Mouse (Mus musculus): ENCODE data around the gene Fam43b.

The Fam43b gene

DNA sequence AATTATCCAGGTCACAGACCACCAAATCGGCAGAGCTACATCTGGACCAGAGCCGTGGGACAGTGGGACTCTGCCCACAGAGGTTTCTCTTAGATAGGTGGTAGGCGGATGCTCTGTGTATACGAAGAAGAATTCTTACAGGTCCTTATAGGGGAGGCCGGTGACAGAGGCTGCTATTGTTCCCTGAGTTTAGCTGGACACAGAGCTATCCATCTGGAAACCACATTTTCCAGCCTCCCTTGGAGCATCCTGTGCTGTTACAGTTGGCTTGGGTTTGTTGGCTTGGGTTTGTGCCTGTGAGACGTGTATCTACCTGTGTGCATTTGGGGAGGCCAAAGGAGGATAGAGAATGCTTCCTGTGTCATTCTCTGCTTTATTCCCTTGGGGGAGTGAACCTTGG is 43.6 kb downstream of the Fam43b start:
- DNase-seq (ENCODE audit: low spot score) = no peak

DNA sequence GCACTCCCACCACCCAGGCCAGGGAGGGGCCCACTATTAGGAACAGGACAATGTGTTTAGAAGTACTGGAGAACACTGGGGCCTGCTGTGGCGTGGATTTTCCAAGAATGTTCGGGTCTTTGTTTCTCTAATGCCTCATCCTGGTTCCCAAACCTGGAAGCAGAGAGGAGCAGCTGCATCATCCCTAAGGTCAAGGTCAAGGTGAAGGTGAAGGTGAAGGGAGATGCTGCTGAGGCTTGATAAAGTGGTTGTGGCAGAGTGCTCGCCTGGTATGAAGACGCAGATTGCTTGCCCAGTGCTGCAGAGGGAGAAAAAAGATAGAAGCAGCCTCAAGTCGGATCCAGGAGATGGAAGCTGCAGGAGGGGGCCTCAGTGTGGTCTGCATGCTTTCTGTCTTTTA is 44.5 kb downstream of the Fam43b start:
- DNase-seq (ENCODE audit: low spot score) = no peak

DNA sequence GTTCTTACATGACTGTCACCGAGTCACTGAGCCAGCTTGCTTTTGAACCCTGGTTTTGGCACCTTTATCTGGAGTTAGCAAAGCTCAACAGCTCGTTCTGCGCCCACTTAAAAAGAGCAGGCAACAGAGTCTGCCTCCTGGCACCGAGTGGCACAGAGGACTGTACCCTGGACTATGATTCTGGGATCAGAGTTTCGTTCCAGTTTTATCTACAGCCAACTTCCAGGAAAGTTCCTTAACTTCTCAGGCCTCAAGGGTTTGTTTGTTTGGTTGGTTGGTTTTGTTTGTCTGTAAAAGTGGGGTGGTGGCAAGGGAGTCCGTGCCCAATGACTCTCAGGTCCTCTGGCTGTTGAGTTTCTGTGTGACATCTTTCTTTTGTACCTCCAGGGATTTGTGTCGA is 47.6 kb downstream of the Fam43b start:
- DNase-seq (ENCODE audit: low spot score) = no peak

DNA sequence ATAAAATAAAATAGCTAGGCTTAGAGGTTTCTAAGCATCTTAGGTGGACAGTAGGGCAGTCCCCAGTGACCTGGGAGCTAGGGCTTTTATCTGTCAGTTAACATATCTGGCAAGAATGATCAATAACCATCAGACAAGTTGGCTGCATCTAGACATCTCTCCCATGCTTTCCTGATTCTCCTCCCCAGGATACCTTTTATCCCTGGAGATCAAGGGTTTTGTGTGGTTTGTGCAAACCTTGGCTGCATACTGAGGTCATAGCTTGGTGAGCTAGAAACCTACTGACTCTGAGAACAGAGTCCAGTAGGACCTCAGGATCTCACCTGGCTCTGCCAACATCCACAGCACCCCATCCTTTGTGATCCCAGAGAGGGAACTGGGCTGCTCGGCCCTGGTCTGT is 49.0 kb downstream of the Fam43b start:
- DNase-seq (ENCODE audit: low spot score) = no peak

DNA sequence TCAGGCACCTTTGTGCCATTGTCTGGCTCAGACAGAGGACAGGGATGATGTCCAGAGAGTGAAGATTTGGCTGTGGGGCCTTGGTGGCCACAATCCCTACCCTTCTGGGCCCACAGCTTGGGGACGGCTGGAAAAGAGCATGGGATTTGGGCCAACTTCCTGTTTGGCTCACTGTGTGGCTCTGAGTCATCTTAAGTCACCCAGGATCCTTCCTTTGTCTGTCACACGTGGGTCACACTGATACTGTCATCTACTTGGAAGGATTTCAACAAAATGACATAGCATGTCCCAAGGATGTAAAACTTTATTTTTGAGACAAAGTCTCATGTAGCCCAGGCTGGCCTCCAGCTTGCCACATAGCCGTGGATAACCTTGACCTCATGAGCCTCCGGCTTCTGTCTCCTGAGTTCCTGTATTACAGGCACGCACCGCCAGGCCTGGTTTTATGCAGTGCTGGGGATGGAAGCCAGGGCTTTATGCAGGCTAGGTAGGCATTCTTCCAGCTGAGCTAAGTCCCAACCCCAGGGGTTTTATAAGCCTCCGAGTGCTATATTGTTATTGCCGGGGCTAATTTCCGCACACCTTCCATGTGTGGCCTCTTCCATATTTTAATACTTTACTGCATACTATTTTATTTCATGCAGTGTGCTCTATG is 51.3 kb downstream of the Fam43b start:
- DNase-seq (ENCODE audit: low spot score) = no peak
